Mouse (Mus musculus) forebrain, embryonic 14.5 days (tissue): Measurements from ENCODE around the gene Il17rd. TPM values are rescaled to one million over a fixed set of nuclear protein-coding genes. Genes with fewer than 3 reads are reported as not detected.

Experiments
- ATAC-seq: fragments of 200-750 bp; cut with Nextera tagmentation; 2 replicates; pipeline ENCODE4 v1.8.0; 2017; ENCODE audit warnings: mild to moderate bottlenecking, moderate library complexity
- DNase-seq: peaks from one replicate; pipeline ENCODE4 v3.0.0-alpha.2; 2015; ENCODE audit warnings: low spot score
- H3K27ac ChIP-seq: fragments of 300-500 bp; sonication (generic); 2 replicates; pipeline ENCODE4 v1.5.1; 2014; ENCODE audit warnings: low read depth, mild to moderate bottlenecking, control low read depth, low read length, moderate library complexity
- H3K27me3 ChIP-seq: fragments of 300-500 bp; sonication (generic); replicated peaks from 2 replicates; pipeline ENCODE4 v1.6.1; 2014; ENCODE audit warnings: low read length, control low read depth, mixed read lengths; ENCODE audit not compliant: control insufficient read depth, insufficient read depth
- H3K36me3 ChIP-seq: fragments of 300-500 bp; sonication (generic); 2 replicates; pipeline ENCODE4 v1.6.1; 2014; ENCODE audit warnings: low read length, control low read depth; ENCODE audit not compliant: control insufficient read depth, insufficient read depth
- H3K4me1 ChIP-seq: fragments of 300-500 bp; sonication (generic); 2 replicates; pipeline ENCODE4 v1.6.1; 2014; ENCODE audit warnings: antibody characterized with exemption, low read length, control low read depth; ENCODE audit not compliant: control insufficient read depth, insufficient read depth
- H3K4me2 ChIP-seq: fragments of 300-500 bp; sonication (generic); 2 replicates; pipeline ENCODE4 v1.6.1; 2014; ENCODE audit warnings: mild to moderate bottlenecking, control low read depth, low read length
- H3K4me3 ChIP-seq: fragments of 300-500 bp; sonication (generic); 2 replicates; pipeline ENCODE4 v1.5.1; 2014; ENCODE audit warnings: low read depth, low read length, control low read depth
- H3K9ac ChIP-seq: fragments of 300-500 bp; sonication (generic); 2 replicates; pipeline ENCODE4 v1.6.1; 2014; ENCODE audit warnings: mild to moderate bottlenecking, low read length, control low read depth, moderate library complexity
- H3K9me3 ChIP-seq: fragments of 300-500 bp; sonication (generic); replicated peaks from 2 replicates; pipeline ENCODE4 v1.6.1; 2016; ENCODE audit warnings: low read length, control low read depth, mixed read lengths; ENCODE audit not compliant: control insufficient read depth
- WGBS: fragments of 180-500 bp; shearing (Covaris S2); extraction: QIAGEN DNeasy Blood & Tissue Kit; methylation state at CpG from one replicate; pipeline ENCODE4 v1.1.7; 2014; 5-methylcytosine and 5-hydroxymethylcytosine counted together
- polyA plus RNA-seq: library from polyadenylated mRNA; unstranded; fragments of >200 nt; fragmentation: Nextera tagmentation; extraction: Ambion mirVana; gene quantifications from 2 replicates; pipeline ENCODE4 v1.2.1, GENCODE M21; 2014

Il17rd gene
- polyA plus RNA-seq, 1 experiment from 2014 or later = 1.3 TPM

DNA sequence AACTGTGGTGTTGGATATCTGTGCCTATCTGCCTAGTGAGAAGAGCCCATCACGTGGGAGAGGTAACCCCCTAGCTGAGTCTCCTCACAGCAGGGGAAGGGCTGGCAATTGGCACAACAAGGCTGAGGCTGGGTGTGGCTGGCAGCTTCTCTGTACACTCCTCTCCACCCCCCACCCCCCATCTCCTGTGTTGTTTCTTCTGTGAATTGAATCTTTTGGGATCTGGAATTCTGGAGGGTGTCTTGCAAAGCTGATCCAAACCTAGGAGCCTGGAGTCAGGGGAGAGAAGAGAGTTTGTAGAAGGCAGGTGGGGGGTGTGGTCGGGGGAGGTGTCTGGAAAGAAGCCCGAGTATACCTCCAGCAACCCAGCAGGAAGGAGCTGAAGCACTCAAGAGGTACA, 102.7 kb downstream of the Il17rd start:
- 25% methylated on average over 3 of the region's 3 CpGs for WGBS
- Histone ChIP-seq H3K36me3 (no peaks in the 10 kb centered on the region), H3K9ac (no peak overlapping the region), H3K4me1 (no peaks in the 10 kb centered on the region), H3K27ac (no peak overlapping the region), H3K9me3 (no peaks in the 10 kb centered on the region), H3K4me3 (no peak overlapping the region), H3K4me2 (no peak overlapping the region), H3K27me3 (no peaks in the 10 kb centered on the region)
- no peak for ATAC-seq
- no peak for DNase-seq

- H3K27ac ChIP-seq = no peak overlapping the region
- no peak for DNase-seq
- H3K4me3 ChIP-seq = no peak overlapping the region
- no peaks in the 10 kb centered on the region for H3K9me3 ChIP-seq
- H3K36me3 ChIP-seq = no peaks in the 10 kb centered on the region
- H3K9ac ChIP-seq = no peak overlapping the region
- WGBS = 89% methylated on average over 5 of the region's 5 CpGs
- H3K4me2 ChIP-seq = no peak overlapping the region
- no peak for ATAC-seq
- H3K4me1 ChIP-seq = no peaks in the 10 kb centered on the region
- no peaks in the 10 kb centered on the region for H3K27me3 ChIP-seq
Observed at GRCm38 (mm10) chr14:27142680-27143079, 103.9 kb downstream of the Il17rd start.

GRCm38 (mm10) chr14:27145171-27146045, 106.7 kb downstream of the Il17rd start:
- DNase-seq (no peak), ATAC-seq (no peak)
- no peaks in the 10 kb centered on the region for H3K4me1 ChIP-seq
- no peak overlapping the region for H3K4me2 ChIP-seq
- no peaks in the 10 kb centered on the region for H3K27me3 ChIP-seq
- H3K27ac ChIP-seq = no peak overlapping the region
- H3K9ac ChIP-seq = no peak overlapping the region
- WGBS = 72% methylated on average over 8 of the region's 8 CpGs
- H3K9me3 ChIP-seq = no peaks in the 10 kb centered on the region
- no peak overlapping the region for H3K4me3 ChIP-seq
- H3K36me3 ChIP-seq = no peaks in the 10 kb centered on the region

- no peak for ATAC-seq
- H3K27me3 ChIP-seq = no peaks in the 10 kb centered on the region
Observed at GRCm38 (mm10) chr14:27147726-27148125, 109.0 kb downstream of the Il17rd start.

DNA sequence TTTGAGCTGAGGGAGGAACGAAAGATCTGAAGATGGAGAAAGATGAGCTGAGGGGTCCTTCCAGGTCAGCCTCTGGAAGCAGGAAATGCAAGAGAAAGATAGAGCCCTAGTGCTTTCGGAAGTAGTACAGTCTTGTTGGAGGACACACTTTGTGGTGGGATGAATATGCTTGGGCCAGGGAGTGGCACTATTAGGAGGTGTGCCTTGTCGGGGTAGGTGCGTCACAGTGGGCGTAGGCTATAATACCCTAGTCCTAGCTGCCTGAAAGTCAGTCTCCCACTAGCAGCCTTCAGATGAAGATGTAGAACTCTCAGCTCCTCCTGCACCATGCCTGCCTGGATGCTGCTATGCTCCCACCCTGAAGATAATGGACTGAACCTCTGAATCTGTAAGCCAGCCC, 110.7 kb downstream of the Il17rd start:
- DNase-seq = no peak
- Histone ChIP-seq H3K4me1 (no peaks in the 10 kb centered on the region), H3K4me3 (no peak overlapping the region), H3K27me3 (no peaks in the 10 kb centered on the region), H3K27ac (no peak overlapping the region), H3K4me2 (no peak overlapping the region), H3K36me3 (no peaks in the 10 kb centered on the region), H3K9ac (no peak overlapping the region), H3K9me3 (no peaks in the 10 kb centered on the region)
- WGBS = 96% methylated on average over 5 of the region's 5 CpGs
- ATAC-seq = no peak

More at GRCm38 (mm10) chr14:27147726-27148125, 109.0 kb downstream of the Il17rd start:
- no peak overlapping the region for H3K4me2 ChIP-seq
- 94% methylated on average over 7 of the region's 7 CpGs for WGBS
- H3K36me3 ChIP-seq = no peaks in the 10 kb centered on the region
- no peaks in the 10 kb centered on the region for H3K4me1 ChIP-seq
- no peak overlapping the region for H3K4me3 ChIP-seq
- no peaks in the 10 kb centered on the region for H3K9me3 ChIP-seq
- H3K9ac ChIP-seq = no peak overlapping the region
- H3K27ac ChIP-seq = no peak overlapping the region
- DNase-seq = no peak

DNA sequence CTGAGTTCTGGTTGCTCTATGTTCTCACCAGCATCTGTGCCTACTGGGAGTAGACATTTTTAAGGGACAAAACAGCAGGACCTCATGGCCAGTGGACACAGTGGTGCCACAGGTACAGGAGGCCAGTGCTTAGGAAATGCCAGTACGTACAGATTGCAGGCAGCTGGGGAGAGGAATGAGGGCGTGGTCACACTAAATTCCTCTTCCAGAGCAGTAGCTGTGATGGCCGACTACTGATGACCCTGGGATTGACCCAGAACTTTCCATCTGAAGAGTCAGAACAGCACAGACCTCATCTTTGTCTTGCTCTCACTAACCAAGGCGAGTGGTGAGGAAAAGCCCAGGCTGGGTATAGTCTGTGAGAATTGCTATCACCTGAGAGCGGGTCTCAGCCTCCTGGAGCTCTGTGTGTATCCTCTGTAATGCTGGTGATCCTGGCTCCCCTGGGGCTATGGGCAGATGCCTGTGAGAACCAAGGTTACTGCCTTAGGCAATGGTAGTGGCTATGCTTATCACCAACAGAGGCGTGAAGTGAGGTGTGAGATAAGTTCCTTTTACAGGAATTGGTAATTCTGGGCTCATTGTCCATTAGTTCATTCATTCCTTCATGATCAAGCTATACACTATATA, 111.4 kb downstream of the Il17rd start:
- DNase-seq = no peak
- Histone ChIP-seq H3K36me3 (no peaks in the 10 kb centered on the region), H3K4me1 (no peaks in the 10 kb centered on the region), H3K4me3 (no peak overlapping the region), H3K27ac (no peak overlapping the region), H3K4me2 (no peak overlapping the region), H3K9ac (no peak overlapping the region), H3K9me3 (no peaks in the 10 kb centered on the region), H3K27me3 (no peaks in the 10 kb centered on the region)
- 76% methylated on average over 6 of the region's 6 CpGs for WGBS
- ATAC-seq = no peak

DNA sequence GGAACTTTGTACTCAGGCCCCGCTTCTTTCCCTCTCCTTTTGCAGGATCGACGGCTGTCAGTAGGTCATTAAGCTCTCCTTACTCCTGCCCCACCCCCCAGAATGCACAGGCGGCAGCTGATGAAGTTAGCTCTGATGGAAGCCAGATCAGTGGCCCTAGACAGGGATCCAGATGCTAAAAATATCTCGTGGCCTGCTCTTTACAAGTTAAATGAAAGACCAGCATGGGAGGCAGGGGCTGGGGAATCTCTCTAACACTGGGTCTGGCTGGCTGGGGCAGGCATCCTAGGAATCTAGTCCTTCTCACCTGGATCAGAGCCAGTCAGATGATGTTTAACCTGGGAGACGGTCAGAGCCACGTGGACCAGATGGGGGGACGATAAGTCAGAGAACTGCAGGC, 112.7 kb downstream of the Il17rd start:
- Histone ChIP-seq H3K4me1 (no peaks in the 10 kb centered on the region), H3K27ac (no peak overlapping the region), H3K4me3 (no peak overlapping the region), H3K4me2 (no peak overlapping the region), H3K27me3 (no peaks in the 10 kb centered on the region), H3K36me3 (no peaks in the 10 kb centered on the region), H3K9me3 (no peaks in the 10 kb centered on the region), H3K9ac (no peak overlapping the region)
- DNase-seq = no peak
- ATAC-seq = no peak
- WGBS = 47% methylated on average over 8 of the region's 8 CpGs

DNA sequence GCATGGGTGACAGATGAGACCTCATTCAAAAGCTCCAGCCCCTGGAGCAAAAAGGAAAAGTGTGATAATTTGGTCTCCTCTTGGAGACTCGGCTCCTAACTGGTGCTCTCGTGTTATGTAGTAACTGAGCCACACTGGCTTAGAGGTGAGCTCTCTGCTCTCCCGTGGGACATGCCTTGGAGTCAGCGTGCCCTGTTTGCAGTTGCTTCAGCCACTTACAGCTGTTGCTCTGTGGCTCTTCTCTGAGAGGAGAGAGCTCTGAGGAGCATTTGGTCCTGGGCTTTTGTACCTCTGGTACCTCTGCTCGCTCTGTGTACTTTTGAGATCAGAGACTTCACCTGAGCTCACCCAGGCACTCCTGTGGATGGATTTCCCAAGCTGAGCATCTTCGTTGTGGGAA, 116.3 kb downstream of the Il17rd start:
- no peak overlapping the region for H3K27ac ChIP-seq
- DNase-seq (no peak), ATAC-seq (no peak)
- H3K27me3 ChIP-seq = no peaks in the 10 kb centered on the region
- H3K36me3 ChIP-seq = no peaks in the 10 kb centered on the region
- H3K4me2 ChIP-seq = no peak overlapping the region
- H3K4me3 ChIP-seq = no peak overlapping the region
- no peaks in the 10 kb centered on the region for H3K4me1 ChIP-seq
- H3K9ac ChIP-seq = no peak overlapping the region
- H3K9me3 ChIP-seq = no peaks in the 10 kb centered on the region
- 77% methylated on average over 6 of the region's 6 CpGs for WGBS

- WGBS = 80% methylated on average over 6 of the region's 6 CpGs
- Histone ChIP-seq H3K4me2 (no peak overlapping the region), H3K4me1 (no peaks in the 10 kb centered on the region), H3K27me3 (no peaks in the 10 kb centered on the region), H3K9me3 (no peaks in the 10 kb centered on the region), H3K27ac (no peak overlapping the region), H3K4me3 (no peak overlapping the region), H3K9ac (no peak overlapping the region), H3K36me3 (no peaks in the 10 kb centered on the region)
- ATAC-seq (no peak), DNase-seq (no peak)
Observed at GRCm38 (mm10) chr14:27156032-27156431, 117.3 kb downstream of the Il17rd start.
